Mouse (Mus musculus) heart, adult 2 months (tissue): ENCODE data around the gene Htr5a. TPM values are rescaled to one million over a fixed set of nuclear protein-coding genes. Genes with fewer than 3 reads are reported as not detected.

Experiments
- DNase-seq, 2 experiments: peaks; one replicate each; pipeline ENCODE4 v3.0.0; 2021
- H3K27ac ChIP-seq: fragments of 200-600 bp; 2 replicates; pipeline ENCODE4 v1.8.1; 2022
- H3K27me3 ChIP-seq: fragments of 200-500 bp; 2 replicates; pipeline ENCODE4 v1.6.1; 2012; ENCODE audit warnings: mild to moderate bottlenecking, low read length, inconsistent platforms, mixed read lengths; ENCODE audit not compliant: control insufficient read depth, insufficient read depth
- H3K36me3 ChIP-seq: fragments of 200-500 bp; 2 replicates; pipeline ENCODE4 v1.6.1; 2012; ENCODE audit warnings: low read length, inconsistent platforms; ENCODE audit not compliant: control insufficient read depth, insufficient read depth
- H3K4me1 ChIP-seq: fragments of 200-500 bp; 2 replicates; pipeline ENCODE4 v1.6.1; 2011; ENCODE audit warnings: low read length; ENCODE audit not compliant: control insufficient read depth, insufficient read depth
- H3K4me3 ChIP-seq: fragments of 200-600 bp; 2 replicates; pipeline ENCODE4 v1.8.1; 2022
- H3K79me2 ChIP-seq: fragments of 200-500 bp; replicated peaks from 2 replicates; pipeline ENCODE4 v1.6.1; 2012; ENCODE audit warnings: mild to moderate bottlenecking, inconsistent platforms, low read length, moderate library complexity, mixed read lengths; ENCODE audit not compliant: control insufficient read depth, insufficient read depth
- H3K9ac ChIP-seq: fragments of 200-500 bp; 2 replicates; pipeline ENCODE4 v1.6.1; 2012; ENCODE audit warnings: low read depth, mild to moderate bottlenecking, control low read depth, inconsistent platforms, low read length, mixed read lengths
- CTCF ChIP-seq: fragments of 200-600 bp; IDR thresholded peaks from 2 replicates; pipeline ENCODE4 v1.8.1; 2022; ENCODE audit warnings: antibody characterized with exemption, mild to moderate bottlenecking, moderate library complexity
- EP300 ChIP-seq: fragments of 200-500 bp; IDR thresholded peaks from 2 replicates; pipeline ENCODE4 v1.6.1; 2011; ENCODE audit warnings: low read depth, low read length, control low read depth; ENCODE audit not compliant: insufficient read depth
- POLR2A ChIP-seq: fragments of 200-500 bp; IDR thresholded peaks from 2 replicates; pipeline ENCODE4 v1.6.1; 2011; ENCODE audit warnings: mild to moderate bottlenecking, low read depth, low read length, control low read depth; ENCODE audit not compliant: insufficient read depth
- WGBS: fragments of 180-500 bp; shearing (Covaris S2); methylation state at CpG from one replicate; pipeline ENCODE4 v1.1.7; 2018; 5-methylcytosine and 5-hydroxymethylcytosine counted together
- intact Hi-C: fragments of 180-260 bp; cut with DNase I; formaldehyde crosslinking; loops from one replicate; pipeline ENCODE4 v1.15.1; 2025
- polyA plus RNA-seq: library from polyadenylated mRNA; depleted of rRNA; stranded (reverse); fragments of >200 nt; gene quantifications from 2 replicates; pipeline ENCODE4 v1.2.3, GENCODE M21; 2012
- total RNA-seq, 2 experiments: library from RNA; stranded (reverse); gene quantifications; 2 replicates each; pipeline ENCODE4 v1.2.3; 2021

The Htr5a gene
- total and polyA plus RNA-seq, 3 experiments = not detected

- Histone ChIP-seq H3K4me3 (no peak overlapping the region), H3K36me3 (no peaks in the 10 kb centered on the region), H3K27me3 (no peaks in the 10 kb centered on the region), H3K79me2 (no peaks in the 10 kb centered on the region), H3K27ac (no peak overlapping the region), H3K9ac (no peak overlapping the region), H3K4me1 (no peaks in the 10 kb centered on the region)
- intact Hi-C loops = no loop called here
- 61% methylated on average over 5 of the region's 5 CpGs for WGBS
- no peak for DNase-seq
- no peak for TF ChIP-seq EP300
- no peak for TF ChIP-seq POLR2A
- no peak for TF ChIP-seq CTCF
These were observed 5.0 kb downstream of the Htr5a start for GRCm38 (mm10) chr5:27846979-27847378.

- WGBS = 50% methylated on average over 1 of the region's 1 CpGs
- intact Hi-C loops = loop anchor here (5.0 kb wide), 1 partner anchor 238 kb away; no protein-coding TSS in a partner anchor
- Histone ChIP-seq H3K9ac (no peak overlapping the region), H3K27ac (no peak overlapping the region), H3K36me3 (no peaks in the 10 kb centered on the region), H3K4me3 (no peak overlapping the region), H3K4me1 (no peaks in the 10 kb centered on the region), H3K79me2 (no peaks in the 10 kb centered on the region), H3K27me3 (no peaks in the 10 kb centered on the region)
- no peak for DNase-seq
- TF ChIP-seq POLR2A = no peak
- TF ChIP-seq CTCF = peak; percentile 79
These were observed 12.3 kb downstream of the Htr5a start for GRCm38 (mm10) chr5:27854290-27854689.

- Histone ChIP-seq H3K27ac (no peak overlapping the region), H3K79me2 (no peaks in the 10 kb centered on the region), H3K4me3 (no peak overlapping the region), H3K9ac (no peak overlapping the region), H3K36me3 (no peaks in the 10 kb centered on the region), H3K4me1 (no peaks in the 10 kb centered on the region), H3K27me3 (no peaks in the 10 kb centered on the region)
- WGBS = 65% methylated on average over 2 of the region's 2 CpGs
- intact Hi-C loops = no loop called here
- no peak for DNase-seq
- TF ChIP-seq EP300 (no peak), CTCF (no peak)
These were observed 13.8 kb downstream of the Htr5a start for GRCm38 (mm10) chr5:27855726-27856125.

- Histone ChIP-seq H3K9ac (no peak overlapping the region), H3K4me3 (no peak overlapping the region)
These were observed 31.5 kb downstream of the Htr5a start for GRCm38 (mm10) chr5:27873240-27874082.

GRCm38 (mm10) chr5:27874211-27874610 lies 32.3 kb downstream of the Htr5a start:
- Histone ChIP-seq H3K27ac (no peak overlapping the region), H3K36me3 (no peaks in the 10 kb centered on the region), H3K4me3 (no peak overlapping the region), H3K4me1 (no peaks in the 10 kb centered on the region), H3K79me2 (no peaks in the 10 kb centered on the region), H3K9ac (no peak overlapping the region), H3K27me3 (no peaks in the 10 kb centered on the region)
- DNase-seq = no peak
- intact Hi-C loops = no loop called here
- WGBS = 76% methylated on average over 5 of the region's 5 CpGs
- TF ChIP-seq EP300 (no peak), CTCF (no peak), POLR2A (no peak)

More at GRCm38 (mm10) chr5:27873240-27874082, 31.5 kb downstream of the Htr5a start:
- Histone ChIP-seq H3K27me3 (no peaks in the 10 kb centered on the region), H3K79me2 (no peaks in the 10 kb centered on the region), H3K27ac (no peak overlapping the region), H3K36me3 (no peaks in the 10 kb centered on the region), H3K4me1 (no peaks in the 10 kb centered on the region)
- 63% methylated on average over 8 of the region's 8 CpGs for WGBS
- TF ChIP-seq POLR2A = no peak
- no peak for TF ChIP-seq CTCF
- TF ChIP-seq EP300 = no peak
- intact Hi-C loops = no loop called here
- no peak for DNase-seq

GRCm38 (mm10) chr5:27875341-27876105 lies 33.6 kb downstream of the Htr5a start:
- H3K27ac ChIP-seq = no peak overlapping the region
- no peaks in the 10 kb centered on the region for H3K27me3 ChIP-seq
- H3K4me3 ChIP-seq = no peak overlapping the region
- no peak for DNase-seq
- no peaks in the 10 kb centered on the region for H3K36me3 ChIP-seq
- H3K79me2 ChIP-seq = no peaks in the 10 kb centered on the region
- TF ChIP-seq CTCF (no peak), EP300 (no peak), POLR2A (no peak)
- intact Hi-C loops = no loop called here
- no peak overlapping the region for H3K9ac ChIP-seq
- WGBS = 49% methylated on average over 4 of the region's 4 CpGs
- no peaks in the 10 kb centered on the region for H3K4me1 ChIP-seq
